Mouse (Mus musculus) cerebellum, postnatal 10 days (tissue): ENCODE measurements around the gene Sorcs2.

Experiments used
- DNase-seq, 2 experiments: peaks; one replicate each; pipeline ENCODE4 v3.0.0; 2021; ENCODE audit warnings: mixed read lengths in 2 of 2

Gene Sorcs2

DNA sequence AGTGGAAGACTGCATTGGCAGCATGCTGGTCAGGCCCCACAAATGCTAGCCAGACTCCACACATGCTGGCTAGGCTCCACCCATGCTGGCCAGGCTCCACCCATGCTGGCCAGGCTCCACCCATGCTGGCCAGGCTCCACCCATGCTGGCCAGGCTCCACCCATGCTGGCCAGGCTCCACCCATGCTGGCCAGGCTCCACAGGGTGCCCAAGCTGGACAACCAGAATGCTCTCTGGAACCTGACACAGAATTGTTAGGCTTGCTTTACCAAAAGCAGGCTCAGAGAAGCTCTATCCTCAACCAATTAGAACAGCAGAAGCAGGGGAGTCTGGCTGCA, 7.4 kb downstream of the Sorcs2 start:
- DNase-seq: peak; percentile 58 to 61

DNA sequence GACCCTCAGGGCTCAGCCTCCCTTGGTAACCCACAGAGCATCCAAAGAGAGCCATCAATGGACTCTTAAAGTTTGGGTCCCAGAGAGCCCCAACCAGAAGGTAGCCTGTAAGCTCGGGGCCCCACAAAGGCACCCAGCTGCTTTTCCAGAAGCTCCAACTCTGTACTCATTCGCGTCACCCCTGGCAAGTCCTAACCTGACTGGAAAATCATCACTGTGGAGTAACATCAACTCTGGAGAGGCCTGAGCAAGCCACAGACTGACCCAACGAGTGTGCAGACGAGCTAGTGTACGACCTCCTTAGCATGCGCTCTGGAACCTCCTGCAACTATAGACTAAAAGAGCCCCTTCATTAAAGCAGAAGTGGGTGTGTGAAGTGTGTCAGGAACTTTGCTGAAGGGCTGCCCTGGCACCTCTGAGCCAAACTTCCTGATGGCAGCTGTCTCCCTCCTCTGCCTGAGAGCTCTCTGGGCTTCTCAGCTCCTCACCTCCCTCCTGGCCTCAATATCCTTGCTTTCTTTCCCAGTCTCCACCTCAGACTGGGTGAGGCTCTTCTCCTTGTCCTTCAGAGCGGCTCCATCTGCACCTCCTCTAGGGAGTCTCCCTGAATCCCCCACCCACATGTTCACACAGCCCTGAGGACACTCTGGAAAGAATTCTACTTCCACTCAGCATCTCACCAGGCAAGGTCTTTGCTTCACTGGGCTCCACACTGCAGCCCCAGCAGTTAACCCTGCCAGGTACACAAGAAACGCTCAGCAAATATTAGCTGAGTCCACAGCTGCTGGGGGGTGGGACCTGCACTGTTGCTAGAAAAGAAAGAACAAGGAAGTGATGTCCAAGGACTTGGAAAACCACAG, 8.0 kb downstream of the Sorcs2 start:
- no peak for DNase-seq

DNA sequence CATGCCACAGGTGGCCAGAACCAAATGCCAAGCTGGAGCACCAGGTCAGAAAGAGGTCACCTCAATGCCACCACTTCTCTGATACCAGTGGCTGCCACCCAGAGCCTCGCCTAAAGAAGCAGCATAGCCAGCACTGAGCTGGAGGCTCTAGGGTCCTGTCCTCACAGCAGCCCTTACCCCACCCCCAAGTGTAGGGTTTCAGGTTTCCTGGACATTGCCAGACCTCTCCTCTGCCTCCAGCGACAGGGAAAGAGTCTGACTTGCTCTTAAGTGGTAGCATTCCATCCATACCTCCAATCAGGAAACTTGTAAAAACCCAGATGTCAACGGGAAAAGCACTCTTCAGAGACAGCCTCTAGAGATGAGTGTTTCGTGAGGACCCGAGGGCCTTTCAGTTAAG, 12.9 kb downstream of the Sorcs2 start:
- DNase-seq: no peak

DNA sequence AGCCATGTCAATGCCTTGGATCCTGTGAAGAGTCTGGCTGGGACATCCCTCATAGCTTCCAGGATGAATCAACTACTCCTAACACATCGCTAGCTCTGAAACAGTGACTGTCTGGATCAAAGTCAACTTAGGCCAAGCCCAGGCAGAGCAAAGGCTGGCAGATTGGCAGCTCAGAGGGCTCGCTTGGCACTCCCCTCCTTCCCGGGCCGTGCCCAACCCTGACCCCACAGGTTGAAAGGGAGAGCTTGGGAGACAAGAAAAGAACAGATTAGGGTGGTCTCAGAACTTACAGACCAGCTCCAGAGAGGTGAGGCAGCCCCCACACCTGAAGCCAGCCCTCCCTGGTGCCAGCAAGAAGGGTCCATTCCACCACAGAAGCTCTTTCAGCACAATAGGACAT, 14.5 kb downstream of the Sorcs2 start:
- DNase-seq: peak; percentile 53 to 65

DNA sequence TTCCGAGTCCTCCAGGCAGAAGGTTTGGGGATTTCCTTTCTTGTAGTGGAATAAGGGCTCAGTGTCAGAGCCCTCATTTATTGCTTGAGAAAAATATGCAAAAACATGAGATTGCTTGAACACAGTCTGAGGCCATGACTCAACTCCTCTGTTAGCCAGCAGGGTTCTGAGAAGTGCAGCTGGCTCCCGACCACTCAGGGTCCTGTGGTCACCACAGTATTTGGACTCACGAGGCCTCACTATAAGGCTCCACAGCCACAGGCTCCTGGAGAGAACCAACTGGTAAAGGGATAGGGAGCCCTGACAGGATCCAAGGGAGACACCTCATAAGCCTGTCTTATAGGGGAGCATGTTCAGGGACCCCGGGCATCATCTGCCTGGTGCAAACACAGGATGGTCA, 15.2 kb downstream of the Sorcs2 start:
- DNase-seq: no peak

DNA sequence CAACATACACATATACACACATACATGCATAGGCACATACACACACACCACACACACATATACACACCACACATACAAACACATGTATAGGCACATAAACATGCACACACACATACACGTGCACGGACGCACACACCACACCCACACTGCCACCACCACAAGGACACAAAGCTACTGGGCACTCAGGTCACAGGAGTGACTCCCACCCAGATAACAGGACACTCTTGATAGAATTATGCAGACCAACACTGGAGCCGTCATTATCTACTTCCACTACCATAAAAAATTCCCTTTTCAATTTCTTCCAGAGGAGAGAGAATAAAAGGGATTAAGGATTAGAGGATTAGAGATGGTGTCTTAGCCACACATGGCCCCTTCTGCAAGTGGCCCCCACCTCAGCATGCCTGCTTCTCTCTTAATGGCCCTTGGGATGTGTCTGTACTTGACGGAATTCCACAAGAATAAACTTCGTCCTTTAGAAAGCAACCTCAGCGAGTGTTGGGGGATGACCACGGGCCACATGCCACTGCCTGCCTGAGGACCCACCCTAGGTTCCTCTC, 15.7 kb downstream of the Sorcs2 start:
- DNase-seq: no peak

DNA sequence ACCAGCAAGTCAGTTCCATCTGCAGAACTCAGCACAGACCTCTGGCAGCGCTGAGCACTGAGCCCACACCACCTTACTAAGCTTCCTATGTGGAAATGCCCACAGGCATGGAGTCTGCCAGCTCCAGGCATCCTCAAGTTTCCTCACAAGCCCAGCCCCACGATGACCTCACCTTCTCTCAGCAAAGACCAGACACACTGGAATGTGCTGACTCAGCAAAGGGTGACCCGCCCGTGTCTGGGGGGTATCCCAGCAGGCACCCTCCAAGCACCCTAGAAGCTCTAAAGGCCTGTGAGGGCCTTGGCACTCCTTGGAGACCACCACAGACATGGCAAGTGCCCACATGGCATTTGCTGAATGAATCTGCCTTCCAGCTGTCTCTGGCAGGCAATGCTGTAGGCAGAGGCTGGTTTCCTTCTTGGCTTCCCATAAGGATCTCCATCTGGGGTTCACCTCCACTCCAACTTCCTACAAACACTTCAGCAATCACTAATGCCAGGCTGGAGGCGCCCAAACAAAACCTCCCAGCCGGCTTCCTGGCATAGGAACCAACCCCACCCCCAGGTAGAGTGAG, 17.9 kb downstream of the Sorcs2 start:
- peak; percentile 44 to 59 for DNase-seq

DNA sequence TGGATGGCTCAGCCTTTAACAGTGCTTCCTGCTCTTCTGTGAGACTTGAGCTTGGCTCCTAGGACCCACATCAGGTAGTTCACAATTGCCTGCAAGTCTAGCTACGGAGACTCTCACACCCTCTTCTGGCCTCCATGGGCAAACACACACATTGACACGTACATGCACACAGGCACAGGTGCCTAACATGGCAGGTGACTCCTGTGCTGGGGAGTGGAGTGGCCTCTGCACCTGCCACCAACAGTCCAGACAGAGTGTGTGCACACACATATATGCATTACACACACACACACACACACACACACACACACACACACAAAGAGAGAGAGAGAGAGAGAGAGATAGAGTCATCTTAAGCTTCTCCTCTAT, 19.6 kb downstream of the Sorcs2 start:
- no peak for DNase-seq

DNA sequence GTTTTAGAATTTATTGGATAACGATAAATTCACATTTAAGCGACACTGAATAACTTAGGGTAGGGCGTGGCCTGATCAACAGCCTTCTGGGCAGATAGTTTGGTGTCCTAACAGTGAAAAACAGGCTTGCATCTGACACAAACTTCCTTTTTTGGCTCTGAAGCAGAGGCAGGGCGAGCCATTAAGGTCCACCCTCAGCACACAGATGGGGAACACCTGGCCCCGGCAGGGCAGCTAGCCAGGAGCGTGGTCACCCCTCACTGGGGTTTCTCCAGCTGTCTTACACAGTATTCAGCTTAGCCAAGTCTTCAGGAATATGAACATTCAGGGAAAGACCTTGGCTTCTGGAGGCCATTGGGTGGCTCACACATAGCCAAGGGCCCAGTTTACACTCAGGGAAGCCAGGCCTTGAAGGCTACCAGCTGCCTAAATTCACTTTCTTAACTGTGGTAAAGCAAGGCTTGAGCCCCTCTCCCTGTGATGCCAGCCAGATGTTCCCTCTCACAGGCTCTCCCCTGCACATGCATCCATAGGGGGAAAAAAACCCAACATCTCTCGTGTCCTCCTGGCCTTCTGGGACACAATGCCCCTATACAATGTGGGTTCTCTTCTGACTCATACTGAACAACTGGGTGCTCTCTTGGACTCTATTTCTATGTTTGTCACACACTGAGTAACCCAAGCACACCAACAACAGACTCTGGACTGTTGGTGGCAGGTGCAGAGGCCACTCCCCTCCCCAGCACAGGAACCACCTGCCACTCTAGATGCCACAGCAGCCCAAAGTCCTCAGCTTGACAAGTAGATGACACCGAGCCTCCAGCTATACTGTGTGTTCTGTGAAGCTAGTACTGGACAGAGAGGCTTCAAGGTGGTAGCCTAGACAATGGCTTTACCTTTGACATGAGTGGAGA, 20.2 kb downstream of the Sorcs2 start:
- no peak for DNase-seq

DNA sequence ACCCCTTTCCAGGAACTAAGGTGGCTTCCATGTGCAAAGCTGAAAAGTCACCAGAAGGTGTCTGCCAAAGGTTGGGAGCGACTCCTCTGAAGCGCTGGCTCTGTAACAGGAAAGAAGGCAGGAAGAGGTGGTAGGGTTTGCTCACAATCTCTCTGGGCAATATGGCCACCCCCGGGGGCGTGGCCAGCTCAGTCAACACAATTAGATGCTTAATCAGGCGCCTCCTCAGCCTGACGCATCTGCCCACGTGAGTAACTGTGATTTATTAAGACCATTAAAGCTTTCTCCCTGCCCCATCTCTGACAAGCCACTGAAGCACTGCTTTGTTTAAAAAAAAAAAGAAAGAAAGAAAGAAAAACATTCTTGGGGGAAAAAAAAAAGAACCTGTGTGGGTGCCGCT, 22.1 kb downstream of the Sorcs2 start:
- DNase-seq: no peak

DNA sequence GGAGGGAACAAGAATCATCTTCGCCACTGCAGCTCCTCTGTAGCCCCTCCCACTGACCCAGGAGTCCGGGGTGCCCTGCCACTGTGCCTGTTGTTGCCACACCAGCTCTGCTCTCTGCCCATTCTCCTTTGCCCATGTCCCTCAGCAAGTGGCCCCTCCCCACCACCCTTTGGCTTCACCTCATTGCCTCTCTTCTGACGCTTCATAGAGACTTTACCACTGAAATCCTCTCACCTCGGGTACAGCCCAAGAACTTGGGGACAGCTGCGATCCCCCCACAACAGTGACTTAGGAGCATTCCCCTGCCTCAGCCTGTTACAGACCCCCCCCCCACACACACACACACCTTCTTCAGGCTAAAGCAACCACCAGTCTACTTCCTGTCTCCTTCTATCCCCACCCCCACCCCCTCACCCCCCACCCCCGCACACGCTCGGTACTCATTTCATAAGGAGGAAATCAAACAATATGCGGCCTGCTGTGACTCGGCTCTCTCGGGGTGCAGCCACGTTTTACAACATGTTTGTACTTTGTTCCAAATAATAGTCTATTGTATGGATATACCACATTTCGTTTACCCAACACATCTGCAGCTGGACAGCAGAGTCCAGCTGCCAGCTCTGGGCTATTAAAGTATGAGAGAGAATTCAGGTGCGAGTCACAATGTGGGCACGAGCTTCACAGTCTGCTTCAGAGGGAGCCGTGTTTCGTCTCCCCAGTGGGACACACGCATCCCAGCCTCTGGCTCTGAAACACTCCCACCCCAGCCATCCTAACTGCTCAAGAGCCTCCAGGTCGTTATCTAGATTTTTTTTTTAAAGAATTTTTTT, 23.5 kb downstream of the Sorcs2 start:
- no peak for DNase-seq

DNA sequence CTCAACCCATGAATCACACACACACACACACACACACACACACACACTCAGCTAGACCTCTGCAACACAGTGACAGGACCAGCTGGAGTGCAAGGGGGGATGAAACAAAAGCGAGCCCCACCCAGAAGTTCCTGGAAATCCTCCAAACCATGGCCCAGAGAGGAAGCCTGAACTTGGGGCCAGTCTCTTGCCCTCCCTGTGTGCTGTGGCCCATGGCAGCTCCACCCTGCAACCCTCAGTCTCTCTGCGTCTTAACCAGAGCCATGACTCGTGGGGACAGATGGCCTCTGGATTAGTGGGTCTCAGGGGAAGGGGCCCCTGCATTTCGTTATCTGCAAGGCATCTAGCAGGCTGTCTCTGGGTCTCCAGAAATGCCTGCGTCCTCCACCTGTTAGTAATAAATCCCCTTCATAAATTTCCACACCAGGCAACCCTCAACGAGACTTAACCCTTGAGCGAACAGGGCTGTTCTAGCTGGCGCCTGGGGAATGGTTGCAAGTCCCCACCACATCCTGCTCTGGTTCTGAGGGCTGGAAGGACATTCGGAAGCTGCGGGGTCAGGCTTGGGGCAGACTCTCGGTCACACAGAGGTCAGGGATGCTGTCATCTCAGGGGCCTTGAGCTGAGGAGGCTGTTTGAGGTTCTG, 24.6 kb downstream of the Sorcs2 start:
- no peak for DNase-seq

DNA sequence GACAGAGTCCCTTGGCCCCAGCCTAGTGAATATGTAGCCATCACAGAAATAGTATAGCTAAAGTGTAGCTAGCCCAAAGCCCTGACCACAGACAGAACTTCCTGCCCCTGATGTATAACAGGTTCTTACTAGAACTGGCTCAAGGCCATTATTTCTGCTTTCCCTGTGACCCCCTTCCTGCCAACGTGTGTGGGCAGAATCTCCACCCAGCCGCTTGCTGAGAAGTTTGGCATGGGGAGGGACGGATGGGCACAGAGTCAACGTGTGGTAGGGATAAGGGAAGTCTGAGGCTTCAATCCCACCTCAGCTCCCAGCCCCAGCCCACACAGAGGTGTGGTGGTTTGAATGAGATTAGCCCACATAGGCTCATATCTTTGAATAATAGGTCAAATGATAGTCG, 26.2 kb downstream of the Sorcs2 start:
- DNase-seq: peak; percentile 36 to 58

DNA sequence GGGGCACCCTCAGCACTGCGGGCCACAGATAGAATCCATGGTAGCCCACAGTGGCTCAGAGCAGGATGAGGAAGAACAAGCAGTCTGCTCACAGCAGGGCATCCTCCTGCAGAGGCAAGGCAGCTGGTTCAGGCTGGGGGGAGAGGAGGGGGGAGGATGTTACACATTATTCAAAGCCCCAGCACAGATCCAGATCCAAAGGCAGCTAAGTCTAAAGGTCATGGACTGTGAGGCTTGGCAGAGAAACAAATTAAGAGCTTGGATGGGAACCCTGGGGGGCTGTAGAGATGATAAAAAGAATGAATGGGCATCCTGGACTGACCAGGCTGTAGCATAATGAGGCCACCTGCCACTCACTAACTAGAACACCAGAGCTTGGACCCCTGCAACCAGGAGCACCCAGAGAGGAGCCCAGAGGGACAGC, 28.7 kb downstream of the Sorcs2 start:
- DNase-seq: peak in 1 of 2 experiments; percentile 75

DNA sequence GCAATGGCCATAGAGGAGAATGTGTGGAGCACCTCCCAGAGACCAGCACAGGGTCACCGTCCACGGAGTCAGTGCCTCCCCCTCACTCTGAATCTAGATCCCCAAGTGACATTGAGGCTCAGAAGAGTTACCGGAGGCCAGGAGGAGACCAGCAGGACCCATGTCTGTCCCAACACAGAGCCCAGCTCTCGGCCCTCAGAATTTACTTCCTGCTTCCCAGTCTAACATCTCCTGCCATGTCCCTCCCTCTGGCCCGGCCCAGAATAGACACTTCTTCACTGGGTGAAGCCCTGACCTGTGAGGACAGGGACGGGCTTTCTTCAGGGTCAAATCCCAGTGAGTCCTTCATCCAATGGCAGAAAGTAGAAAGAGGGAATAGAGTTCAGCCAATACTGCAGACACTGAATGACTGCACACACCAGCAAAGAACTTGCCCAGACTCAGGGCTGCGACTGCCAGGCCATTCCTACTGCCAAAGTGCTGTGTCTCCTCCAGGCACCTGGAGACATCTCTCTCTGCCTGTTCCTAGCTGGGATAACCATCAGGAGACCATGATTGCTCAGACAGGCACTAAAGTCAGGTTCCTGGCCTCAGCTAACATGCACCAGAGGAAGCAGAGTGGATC, 29.3 kb downstream of the Sorcs2 start:
- DNase-seq: peak; percentile 46 to 59

DNA sequence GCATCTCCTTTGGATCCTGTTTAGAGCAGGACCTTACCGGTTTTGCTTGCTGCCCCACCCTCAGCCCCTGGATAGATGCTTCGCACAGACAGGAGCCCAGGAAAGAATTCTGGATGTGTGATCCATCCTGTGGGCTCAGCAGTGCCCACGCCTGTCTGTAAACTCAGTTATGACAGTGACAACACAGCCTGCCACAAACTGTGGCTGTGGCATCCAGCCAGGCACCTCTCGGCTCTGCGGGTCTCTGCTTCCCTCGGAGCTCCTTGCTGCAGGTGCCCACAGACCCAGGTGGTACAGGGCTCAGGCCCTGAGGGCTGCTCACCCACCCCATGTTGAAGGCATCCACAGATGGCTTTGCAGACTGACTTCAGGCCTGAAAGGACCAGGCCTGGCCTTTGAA, 30.0 kb downstream of the Sorcs2 start:
- DNase-seq: no peak

DNA sequence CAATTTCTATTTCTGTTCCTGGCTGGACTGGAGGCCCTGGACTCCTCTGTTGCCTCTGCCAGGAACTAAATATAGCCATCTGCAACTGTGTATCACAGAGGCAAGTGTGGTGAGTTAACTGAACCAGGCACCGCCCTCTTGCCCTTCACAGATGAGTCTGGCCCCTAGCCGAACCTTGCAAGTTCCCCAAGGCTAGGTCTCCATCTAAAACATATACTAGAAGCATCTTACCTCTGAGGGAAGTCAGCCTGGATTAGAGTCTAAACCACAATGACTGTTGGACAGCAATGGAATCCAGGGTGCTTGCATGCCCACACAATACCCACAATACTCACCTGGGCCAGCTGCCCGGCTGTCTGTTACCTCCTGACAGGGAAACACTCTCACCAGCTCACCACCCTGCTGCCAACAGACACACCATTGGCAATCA, 30.7 kb downstream of the Sorcs2 start:
- peak in 1 of 2 experiments; percentile 28 for DNase-seq

DNA sequence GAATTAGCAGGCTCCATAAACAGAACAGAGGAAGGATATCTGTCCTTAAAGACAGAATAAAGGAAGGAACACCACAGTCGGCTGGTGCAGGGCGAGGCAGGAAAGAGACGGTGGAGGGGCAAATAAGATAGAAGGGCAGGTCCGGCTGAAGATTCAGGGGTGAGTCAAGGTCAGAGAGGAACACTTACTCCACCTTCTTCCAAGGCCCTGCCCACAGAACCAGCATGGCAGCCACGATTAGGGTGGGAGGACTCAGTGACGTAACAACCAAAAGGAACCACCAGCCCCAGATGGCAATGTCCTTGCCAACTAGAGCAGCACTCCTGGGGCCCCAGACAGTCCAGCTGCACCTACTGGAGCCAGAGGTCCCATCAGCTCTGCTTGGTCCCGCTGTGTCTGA, 36.2 kb downstream of the Sorcs2 start:
- DNase-seq: no peak

DNA sequence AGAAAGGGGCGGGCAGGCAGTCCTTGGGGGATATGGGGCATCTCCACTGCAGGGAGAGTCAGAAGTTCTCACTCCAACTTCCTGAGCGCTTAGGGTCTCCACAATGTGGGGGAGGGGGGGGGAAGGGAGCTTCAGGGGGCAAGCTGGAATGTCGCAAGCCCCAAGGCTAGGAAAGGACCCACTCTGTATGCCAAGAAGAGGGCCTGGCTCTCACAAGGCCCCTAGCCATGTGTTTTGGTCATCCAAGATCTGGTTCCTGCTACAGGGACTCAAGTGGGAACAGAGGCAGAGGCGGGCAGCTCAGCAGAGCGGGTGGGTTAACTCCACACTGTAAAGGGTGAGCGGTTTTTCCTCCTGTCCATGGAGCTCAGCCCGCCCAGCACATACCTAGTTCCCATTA, 37.6 kb downstream of the Sorcs2 start:
- DNase-seq: no peak

DNA sequence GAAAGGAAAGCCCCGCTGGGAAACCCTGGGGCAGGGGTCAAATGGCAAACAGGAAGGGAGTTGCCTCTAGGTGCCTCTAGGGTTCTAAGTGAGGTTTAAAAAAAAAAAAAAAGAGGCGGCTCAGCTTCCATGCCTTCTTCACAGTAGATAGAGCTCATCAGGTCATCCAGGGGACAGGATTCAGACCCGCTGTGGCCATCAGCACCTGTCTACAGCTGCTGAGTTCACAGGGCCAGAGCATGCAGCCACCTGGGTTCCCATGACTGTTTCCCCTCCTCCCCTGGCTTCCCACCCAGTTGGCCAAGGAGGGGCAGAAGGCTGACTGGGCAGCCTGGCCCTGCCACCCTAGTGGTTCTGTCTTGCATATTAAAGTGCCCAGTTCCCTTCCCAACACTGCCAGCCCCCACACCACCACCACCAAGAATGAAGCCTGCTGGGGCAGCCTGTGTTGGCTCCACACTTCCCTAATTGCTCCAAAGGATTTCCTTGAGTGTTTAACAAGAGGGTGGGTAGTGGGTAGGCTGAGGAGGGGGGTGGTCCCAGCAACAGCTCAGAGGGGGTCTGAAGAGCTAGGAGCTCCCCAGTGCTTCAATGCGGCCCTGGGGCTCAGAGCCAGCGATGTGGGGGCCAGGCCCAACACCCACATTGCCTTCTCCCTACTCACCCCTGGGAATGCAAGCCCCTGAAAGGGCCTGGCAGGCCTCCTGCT, 38.2 kb downstream of the Sorcs2 start:
- DNase-seq: peak in 1 of 2 experiments; percentile 48

DNA sequence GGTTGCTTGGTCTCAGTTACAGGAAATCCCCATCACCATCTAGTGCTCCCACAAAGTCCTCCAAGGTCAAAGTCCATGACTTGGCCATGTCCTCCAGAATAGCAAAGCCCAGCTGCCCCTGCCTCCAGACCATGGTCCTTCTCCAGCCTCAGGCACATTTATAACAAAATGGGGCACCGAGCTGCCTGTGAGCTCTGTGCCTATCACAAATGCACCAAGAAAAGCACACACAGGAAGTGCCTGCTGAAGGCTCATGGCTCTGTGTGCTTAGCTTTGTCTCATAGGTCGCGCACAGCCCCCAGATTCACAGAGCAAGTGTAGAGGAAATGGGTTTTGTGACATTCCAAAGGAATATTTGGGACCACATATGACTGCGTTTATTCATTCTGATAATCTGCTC, 39.8 kb downstream of the Sorcs2 start:
- no peak for DNase-seq
